Mouse (Mus musculus): ENCODE measurements around the gene Lsm12.

DNA sequence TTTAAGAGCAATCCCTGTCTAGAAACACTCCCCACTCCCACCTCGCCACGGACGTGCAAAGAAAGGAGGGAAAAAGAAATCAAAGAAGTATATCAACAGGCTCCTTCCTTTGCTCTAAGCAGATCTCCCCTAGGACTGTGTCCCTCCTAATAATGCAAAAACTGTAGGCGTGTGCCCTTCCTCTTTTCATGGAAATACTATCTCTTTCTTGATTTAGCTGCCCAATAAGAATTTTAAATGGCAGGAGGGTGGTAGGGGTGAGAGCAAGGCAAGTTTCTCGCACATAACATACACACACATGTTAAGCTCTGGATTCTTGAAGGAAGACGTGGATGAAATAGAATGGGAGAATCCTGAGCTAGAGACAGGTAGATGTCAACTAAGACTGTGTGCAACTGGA lies 3.9 kb upstream of the Lsm12 start:
- TF ChIP-seq CTCF (conservative IDR thresholded peaks at IDR 0.05; ENCODE audit: insufficient read depth, insufficient read length, low read depth, low read length) (no peak), POLR2A (IDR thresholded peaks at IDR 0.05; ENCODE audit: low read depth, low read length) (no peak)
